Mouse (Mus musculus): ENCODE measurements around the gene Taf15. TPM values are rescaled to one million over a fixed set of nuclear protein-coding genes. Genes with fewer than 3 reads are reported as not detected.

Taf15 gene
- polyA plus RNA-seq, 1 experiment from 2014 or later = 15.1 TPM

- Histone ChIP-seq H3K9ac (ENCODE audit: low read depth, low read length) (no peak overlapping the region), H3K4me2 (no peak overlapping the region), H3K4me1 (ENCODE audit: control insufficient read depth, insufficient read depth, low read length) (peaks cover 42% of the 10 kb centered on the region), H3K27ac (ENCODE audit: low read depth, low read length) (peak overlapping the region; percentile 25; the same call in 1 of the 2 replicates), H3K27me3 (ENCODE audit: control insufficient read depth, insufficient read depth, low read length) (peaks cover 3% of the 10 kb centered on the region; the same call in 1 of the 2 replicates), H3K4me3 (ENCODE audit: low read depth, low read length) (no peak overlapping the region), H3K36me3 (ENCODE audit: control insufficient read depth, insufficient read depth, low read length) (no peaks in the 10 kb centered on the region), H3K9me3 (replicated peaks; ENCODE audit: control insufficient read depth, low read length) (no peaks in the 10 kb centered on the region)
- 31% methylated on average over 4 of the region's 4 CpGs for WGBS (ENCODE audit: insufficient replicate concordance)
- ATAC-seq (replicated peaks; ENCODE audit: insufficient number of reproducible peaks, low FRiP score, low TSS enrichment) = peak; percentile 40; the same call in 1 of the 2 replicates
Measured at GRCm38 (mm10) chr11:83449298-83449697, 23.6 kb upstream of the Taf15 start.

GRCm38 (mm10) chr11:83450550-83450949, 22.3 kb upstream of the Taf15 start:
- ATAC-seq (replicated peaks; ENCODE audit: insufficient number of reproducible peaks, low FRiP score, low TSS enrichment) = no peak
- 36% methylated on average over 1 of the region's 1 CpGs for WGBS (ENCODE audit: insufficient replicate concordance)
- Histone ChIP-seq H3K4me3 (ENCODE audit: low read depth, low read length) (no peak overlapping the region), H3K4me2 (no peak overlapping the region), H3K27me3 (ENCODE audit: control insufficient read depth, insufficient read depth, low read length) (peaks cover 1% of the 10 kb centered on the region; the same call in 1 of the 2 replicates), H3K9me3 (replicated peaks; ENCODE audit: control insufficient read depth, low read length) (no peaks in the 10 kb centered on the region), H3K4me1 (ENCODE audit: control insufficient read depth, insufficient read depth, low read length) (peaks cover 48% of the 10 kb centered on the region), H3K36me3 (ENCODE audit: control insufficient read depth, insufficient read depth, low read length) (no peaks in the 10 kb centered on the region), H3K27ac (ENCODE audit: low read depth, low read length) (no peak overlapping the region), H3K9ac (ENCODE audit: low read depth, low read length) (no peak overlapping the region)

- ATAC-seq (replicated peaks; ENCODE audit: insufficient number of reproducible peaks, low FRiP score, low TSS enrichment) = no peak
- no peak overlapping the region for H3K4me2 ChIP-seq
- H3K36me3 ChIP-seq (ENCODE audit: control insufficient read depth, insufficient read depth, low read length) = no peaks in the 10 kb centered on the region
- H3K9me3 ChIP-seq (replicated peaks; ENCODE audit: control insufficient read depth, low read length) = no peaks in the 10 kb centered on the region
- H3K27ac ChIP-seq (ENCODE audit: low read depth, low read length) = no peak overlapping the region
- H3K9ac ChIP-seq (ENCODE audit: low read depth, low read length) = no peak overlapping the region
- no peak overlapping the region for H3K4me3 ChIP-seq (ENCODE audit: low read depth, low read length)
- no peaks in the 10 kb centered on the region for H3K27me3 ChIP-seq (ENCODE audit: control insufficient read depth, insufficient read depth, low read length)
- H3K4me1 ChIP-seq (ENCODE audit: control insufficient read depth, insufficient read depth, low read length) = peaks cover 49% of the 10 kb centered on the region
- 84% methylated on average over 10 of the region's 10 CpGs for WGBS (ENCODE audit: insufficient replicate concordance)
Measured at GRCm38 (mm10) chr11:83451281-83451680, 21.6 kb upstream of the Taf15 start.

- Histone ChIP-seq H3K9me3 (replicated peaks; ENCODE audit: control insufficient read depth, low read length) (no peaks in the 10 kb centered on the region), H3K27me3 (ENCODE audit: control insufficient read depth, insufficient read depth, low read length) (no peaks in the 10 kb centered on the region; the same call in 1 of the 2 replicates), H3K4me3 (ENCODE audit: low read depth, low read length) (no peak overlapping the region), H3K27ac (ENCODE audit: low read depth, low read length) (no peak overlapping the region), H3K4me1 (ENCODE audit: control insufficient read depth, insufficient read depth, low read length) (peaks cover 27% of the 10 kb centered on the region), H3K4me2 (0 out of 2 replicates have a peak overlapping the region, but pooled peaks have one; percentile 12), H3K36me3 (ENCODE audit: control insufficient read depth, insufficient read depth, low read length) (no peaks in the 10 kb centered on the region), H3K9ac (ENCODE audit: low read depth, low read length) (no peak overlapping the region)
- peak; percentile 40; the same call in 1 of the 2 replicates for ATAC-seq (replicated peaks; ENCODE audit: insufficient number of reproducible peaks, low FRiP score, low TSS enrichment)
- 8% methylated on average over 4 of the region's 4 CpGs for WGBS (ENCODE audit: insufficient replicate concordance)
Measured at GRCm38 (mm10) chr11:83454548-83454947, 18.3 kb upstream of the Taf15 start.

- Histone ChIP-seq H3K4me2 (no peak overlapping the region), H3K4me3 (ENCODE audit: low read depth, low read length) (no peak overlapping the region), H3K9ac (ENCODE audit: low read depth, low read length) (no peak overlapping the region), H3K27ac (ENCODE audit: low read depth, low read length) (no peak overlapping the region), H3K36me3 (ENCODE audit: control insufficient read depth, insufficient read depth, low read length) (no peaks in the 10 kb centered on the region), H3K27me3 (ENCODE audit: control insufficient read depth, insufficient read depth, low read length) (no peaks in the 10 kb centered on the region; the same call in 1 of the 2 replicates), H3K4me1 (ENCODE audit: control insufficient read depth, insufficient read depth, low read length) (peaks cover 24% of the 10 kb centered on the region), H3K9me3 (replicated peaks; ENCODE audit: control insufficient read depth, low read length) (no peaks in the 10 kb centered on the region)
- 71% methylated on average over 3 of the region's 3 CpGs for WGBS (ENCODE audit: insufficient replicate concordance)
- ATAC-seq (replicated peaks; ENCODE audit: insufficient number of reproducible peaks, low FRiP score, low TSS enrichment) = no peak
Measured at GRCm38 (mm10) chr11:83455608-83456007, 17.3 kb upstream of the Taf15 start.

GRCm38 (mm10) chr11:83457257-83457656, 15.6 kb upstream of the Taf15 start:
- no peaks in the 10 kb centered on the region for H3K9me3 ChIP-seq (replicated peaks; ENCODE audit: control insufficient read depth, low read length)
- no peak for ATAC-seq (replicated peaks; ENCODE audit: insufficient number of reproducible peaks, low FRiP score, low TSS enrichment)
- 33% methylated on average over 7 of the region's 7 CpGs for WGBS (ENCODE audit: insufficient replicate concordance)
- H3K4me2 ChIP-seq = no peak overlapping the region
- no peak overlapping the region for H3K27ac ChIP-seq (ENCODE audit: low read depth, low read length)
- H3K36me3 ChIP-seq (ENCODE audit: control insufficient read depth, insufficient read depth, low read length) = no peaks in the 10 kb centered on the region
- peaks cover 7% of the 10 kb centered on the region for H3K27me3 ChIP-seq (ENCODE audit: control insufficient read depth, insufficient read depth, low read length)
- no peak overlapping the region for H3K9ac ChIP-seq (ENCODE audit: low read depth, low read length)
- no peak overlapping the region for H3K4me3 ChIP-seq (ENCODE audit: low read depth, low read length)
- H3K4me1 ChIP-seq (ENCODE audit: control insufficient read depth, insufficient read depth, low read length) = peaks cover 27% of the 10 kb centered on the region

GRCm38 (mm10) chr11:83457912-83458601, 14.8 kb upstream of the Taf15 start:
- ATAC-seq (replicated peaks; ENCODE audit: insufficient number of reproducible peaks, low FRiP score, low TSS enrichment) = no peak
- peaks cover 30% of the 10 kb centered on the region for H3K4me1 ChIP-seq (ENCODE audit: control insufficient read depth, insufficient read depth, low read length)
- H3K9ac ChIP-seq (ENCODE audit: low read depth, low read length) = no peak overlapping the region
- peaks cover 7% of the 10 kb centered on the region for H3K27me3 ChIP-seq (ENCODE audit: control insufficient read depth, insufficient read depth, low read length)
- 56% methylated on average over 9 of the region's 9 CpGs for WGBS (ENCODE audit: insufficient replicate concordance)
- H3K36me3 ChIP-seq (ENCODE audit: control insufficient read depth, insufficient read depth, low read length) = no peaks in the 10 kb centered on the region
- no peak overlapping the region for H3K27ac ChIP-seq (ENCODE audit: low read depth, low read length)
- no peak overlapping the region for H3K4me2 ChIP-seq
- no peak overlapping the region for H3K4me3 ChIP-seq (ENCODE audit: low read depth, low read length)
- H3K9me3 ChIP-seq (replicated peaks; ENCODE audit: control insufficient read depth, low read length) = no peaks in the 10 kb centered on the region

GRCm38 (mm10) chr11:83461462-83462027, 11.3 kb upstream of the Taf15 start:
- H3K4me3 ChIP-seq (ENCODE audit: low read depth, low read length) = peak overlapping the region; percentile 65
- ATAC-seq (replicated peaks; ENCODE audit: insufficient number of reproducible peaks, low FRiP score, low TSS enrichment) = no peak
- 73% methylated on average over 10 of the region's 10 CpGs for WGBS (ENCODE audit: insufficient replicate concordance)
- H3K27me3 ChIP-seq (ENCODE audit: control insufficient read depth, insufficient read depth, low read length) = peaks cover 27% of the 10 kb centered on the region
- H3K9ac ChIP-seq (ENCODE audit: low read depth, low read length) = no peak overlapping the region
- no peak overlapping the region for H3K27ac ChIP-seq (ENCODE audit: low read depth, low read length)
- H3K4me2 ChIP-seq = peak overlapping the region; percentile 86
- H3K4me1 ChIP-seq (ENCODE audit: control insufficient read depth, insufficient read depth, low read length) = peaks cover 20% of the 10 kb centered on the region
- H3K36me3 ChIP-seq (ENCODE audit: control insufficient read depth, insufficient read depth, low read length) = no peaks in the 10 kb centered on the region
- H3K9me3 ChIP-seq (replicated peaks; ENCODE audit: control insufficient read depth, low read length) = no peaks in the 10 kb centered on the region
